Mouse (Mus musculus) stomach, embryonic 14.5 days (tissue): ENCODE data around the gene Ntn1. TPM values are rescaled to one million over a fixed set of nuclear protein-coding genes. Genes with fewer than 3 reads are reported as not detected.

Experiments used
- ATAC-seq: fragments of 200-750 bp; cut with Nextera tagmentation; 2 replicates; pipeline ENCODE4 v1.8.0; 2017; ENCODE audit warnings: low read depth, moderate TSS enrichment; ENCODE audit not compliant: insufficient number of reproducible peaks, insufficient read depth, low FRiP score
- H3K27ac ChIP-seq: fragments of 300-500 bp; sonication (generic); 2 replicates; pipeline ENCODE4 v1.5.1; 2014; ENCODE audit warnings: mild to moderate bottlenecking, low read length, moderate library complexity, mixed read lengths
- H3K27me3 ChIP-seq: fragments of 300-500 bp; sonication (generic); 2 replicates; pipeline ENCODE4 v1.6.1; 2014; ENCODE audit warnings: low read length, control low read depth, mixed read lengths; ENCODE audit not compliant: control insufficient read depth, insufficient read depth
- H3K36me3 ChIP-seq: fragments of 300-500 bp; sonication (generic); 2 replicates; pipeline ENCODE4 v1.6.1; 2014; ENCODE audit warnings: mild to moderate bottlenecking, control low read depth, low read length, moderate library complexity, mixed read lengths; ENCODE audit not compliant: control insufficient read depth, insufficient read depth
- H3K4me1 ChIP-seq: fragments of 300-500 bp; sonication (generic); 2 replicates; pipeline ENCODE4 v1.6.1; 2014; ENCODE audit warnings: low read length, control low read depth, mixed read lengths; ENCODE audit not compliant: control insufficient read depth, insufficient read depth
- H3K4me2 ChIP-seq: fragments of 300-500 bp; sonication (generic); replicated peaks from 2 replicates; pipeline ENCODE4 v1.6.1; 2014; ENCODE audit warnings: low read depth, low read length, control low read depth
- H3K4me3 ChIP-seq: fragments of 300-500 bp; sonication (generic); 2 replicates; pipeline ENCODE4 v1.5.1; 2014; ENCODE audit warnings: low read depth, low read length, control low read depth
- H3K9ac ChIP-seq: fragments of 300-500 bp; sonication (generic); replicated peaks from 2 replicates; pipeline ENCODE4 v1.6.1; 2014; ENCODE audit warnings: low read depth, mild to moderate bottlenecking, control low read depth, low read length, moderate library complexity, mixed read lengths
- H3K9me3 ChIP-seq: fragments of 300-500 bp; sonication (generic); 2 replicates; pipeline ENCODE4 v1.6.1; 2016; ENCODE audit warnings: low read depth, low read length, control low read depth; ENCODE audit not compliant: control insufficient read depth
- WGBS: fragments of 180-500 bp; shearing (Covaris S2); extraction: QIAGEN DNeasy Blood & Tissue Kit; methylation state at CpG from one replicate; pipeline ENCODE4 v1.1.7; 2014; 5-methylcytosine and 5-hydroxymethylcytosine counted together
- polyA plus RNA-seq: library from polyadenylated mRNA; unstranded; fragments of >200 nt; fragmentation: Nextera tagmentation; extraction: Ambion mirVana; gene quantifications from 2 replicates; pipeline ENCODE4 v1.2.1, GENCODE M21; 2014

The Ntn1 gene
- polyA plus RNA-seq, 1 experiment from 2014 or later = 8.7 TPM

DNA sequence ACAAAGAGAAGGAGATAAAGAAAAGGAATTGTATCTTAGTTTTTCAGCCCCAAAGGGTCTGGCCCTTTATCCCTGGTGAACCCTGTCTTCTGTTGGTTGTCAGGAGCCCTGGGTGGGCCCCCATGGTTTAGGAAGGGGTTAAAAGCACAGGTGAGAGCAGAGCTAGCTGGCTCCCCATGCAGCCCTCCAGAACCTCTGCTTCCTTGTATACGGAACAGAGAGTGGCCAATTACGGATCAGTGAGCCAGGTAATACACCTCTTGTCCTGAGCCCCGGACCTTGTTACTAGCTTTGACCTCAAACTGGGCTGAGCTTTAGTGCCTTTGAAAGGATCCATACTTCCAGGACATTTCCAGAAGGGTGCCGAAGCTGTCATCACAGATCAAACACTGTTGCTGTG is 200.1 kb downstream of the Ntn1 start:
- peak overlapping the region; percentile 29 for H3K27ac ChIP-seq
- WGBS = 61% methylated on average over 4 of the region's 4 CpGs

DNA sequence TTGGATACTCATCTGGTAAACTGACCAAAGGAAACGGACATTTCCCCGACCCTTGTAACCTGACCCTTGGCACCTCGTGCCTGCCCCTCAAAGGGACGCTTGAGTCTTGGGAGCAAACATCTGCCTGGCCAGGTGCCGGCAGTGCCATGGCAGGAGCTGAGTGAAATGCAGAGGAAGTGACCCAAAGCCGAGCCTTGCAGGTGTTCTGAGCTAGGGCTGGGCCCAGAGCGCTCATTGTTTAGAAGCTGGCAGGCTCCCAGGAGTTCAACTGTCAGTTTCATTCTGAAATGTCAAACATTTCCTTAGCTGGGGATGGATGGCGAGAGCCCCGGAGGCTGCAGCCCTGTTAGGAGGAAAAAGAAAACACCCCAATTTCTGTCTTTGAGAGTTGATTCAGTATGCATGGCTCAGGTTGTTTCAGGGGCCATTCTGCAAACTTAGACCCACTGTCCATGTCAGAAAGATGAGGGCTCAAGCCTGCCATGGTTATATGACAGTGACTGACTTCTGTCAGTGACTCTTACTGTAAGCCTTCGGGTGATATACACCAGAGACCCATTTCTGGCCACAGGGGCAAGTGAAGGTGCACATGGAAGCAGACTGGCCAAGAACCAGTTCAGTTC is 200.7 kb downstream of the Ntn1 start:
- Histone ChIP-seq H3K9me3 (no peaks in the 10 kb centered on the region), H3K4me2 (no peak overlapping the region), H3K9ac (no peak overlapping the region), H3K27me3 (no peaks in the 10 kb centered on the region), H3K27ac (peak overlapping the region; percentile 29), H3K36me3 (no peaks in the 10 kb centered on the region), H3K4me3 (no peak overlapping the region), H3K4me1 (peaks cover 51% of the 10 kb centered on the region)
- ATAC-seq = peak; percentile 62; the same call in 1 of the 2 replicates
- 10% methylated on average over 10 of the region's 10 CpGs for WGBS

More for the DNA sequence above, 200.1 kb downstream of the Ntn1 start:
- Histone ChIP-seq H3K27me3 (no peaks in the 10 kb centered on the region), H3K9me3 (no peaks in the 10 kb centered on the region), H3K9ac (no peak overlapping the region), H3K4me1 (peaks cover 51% of the 10 kb centered on the region), H3K4me2 (no peak overlapping the region), H3K36me3 (0 out of 2 replicates have a peak, but pooled peaks cover 3% of the 10 kb centered on the region), H3K4me3 (no peak overlapping the region)
- no peak for ATAC-seq

DNA sequence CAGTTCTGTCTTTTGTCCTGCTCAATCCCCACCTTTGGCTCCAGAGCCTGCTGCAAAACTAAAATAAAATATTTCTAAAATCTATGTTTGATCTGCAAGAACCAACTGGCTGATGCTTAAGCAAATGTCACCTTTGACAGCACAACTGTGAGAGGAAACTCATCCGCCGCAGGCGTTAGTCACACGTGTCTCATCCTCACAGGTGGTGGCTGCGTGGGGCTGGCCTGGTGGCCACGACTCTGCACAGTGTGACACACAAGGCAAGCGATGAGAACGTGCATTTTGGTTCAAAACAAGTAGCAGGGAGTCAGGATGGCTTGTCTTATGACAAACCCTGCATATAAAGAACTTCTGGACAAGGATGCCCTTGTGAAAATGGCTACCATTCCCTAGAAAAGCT is 201.5 kb downstream of the Ntn1 start:
- peaks cover 50% of the 10 kb centered on the region for H3K4me1 ChIP-seq
- no peak overlapping the region for H3K4me3 ChIP-seq
- H3K9me3 ChIP-seq = no peaks in the 10 kb centered on the region
- no peak for ATAC-seq
- H3K27me3 ChIP-seq = no peaks in the 10 kb centered on the region
- no peaks in the 10 kb centered on the region for H3K36me3 ChIP-seq
- peak overlapping the region; percentile 41; the same call in 1 of the 2 replicates for H3K27ac ChIP-seq
- 53% methylated on average over 8 of the region's 8 CpGs for WGBS
- H3K9ac ChIP-seq = no peak overlapping the region
- no peak overlapping the region for H3K4me2 ChIP-seq

DNA sequence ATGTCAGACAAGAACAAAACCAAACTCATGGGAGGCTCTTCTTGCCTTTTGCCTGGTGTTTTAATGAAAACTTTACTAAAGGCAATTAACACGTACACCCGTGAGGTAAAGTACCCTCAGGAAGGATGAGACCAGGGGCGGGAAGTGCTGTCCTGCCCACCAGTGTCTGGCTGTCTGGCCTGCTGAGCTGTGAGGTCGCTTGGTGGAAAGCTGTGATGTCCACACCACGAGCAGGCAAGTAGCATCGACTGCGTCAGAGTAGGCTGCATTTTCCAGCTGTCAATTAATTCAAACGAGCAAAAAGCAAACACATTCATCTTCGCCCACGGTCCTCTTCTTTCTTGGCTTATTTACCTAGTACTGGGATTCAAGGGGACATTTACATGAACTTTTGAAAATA is 201.9 kb downstream of the Ntn1 start:
- Histone ChIP-seq H3K27ac (no peak overlapping the region), H3K4me3 (no peak overlapping the region), H3K4me1 (peaks cover 48% of the 10 kb centered on the region), H3K4me2 (no peak overlapping the region), H3K27me3 (no peaks in the 10 kb centered on the region), H3K9me3 (no peaks in the 10 kb centered on the region), H3K9ac (no peak overlapping the region), H3K36me3 (no peaks in the 10 kb centered on the region)
- 46% methylated on average over 10 of the region's 10 CpGs for WGBS
- no peak for ATAC-seq

DNA sequence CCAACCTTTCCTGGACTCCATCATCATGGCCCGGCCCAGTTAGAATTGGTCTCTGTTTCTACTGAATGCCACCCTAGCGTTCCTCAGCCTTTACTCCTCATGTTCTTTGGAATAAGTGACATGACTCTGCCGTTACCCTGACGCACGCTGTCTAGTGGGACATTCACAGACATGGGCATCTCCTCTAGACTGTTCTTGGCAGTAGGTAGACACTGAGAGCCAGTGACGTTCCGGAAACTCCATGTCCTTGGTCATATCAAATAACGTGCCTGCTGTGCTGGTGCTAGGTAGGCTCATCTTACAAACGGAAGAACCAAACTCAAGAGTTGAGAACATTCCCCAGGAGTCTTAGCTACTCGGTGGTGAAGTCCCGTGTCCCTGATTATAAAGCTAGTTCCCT is 203.2 kb downstream of the Ntn1 start:
- ATAC-seq = no peak
- H3K9me3 ChIP-seq = no peaks in the 10 kb centered on the region
- H3K27me3 ChIP-seq = no peaks in the 10 kb centered on the region
- peaks cover 48% of the 10 kb centered on the region for H3K4me1 ChIP-seq
- H3K9ac ChIP-seq = no peak overlapping the region
- H3K4me3 ChIP-seq = no peak overlapping the region
- H3K4me2 ChIP-seq = no peak overlapping the region
- WGBS = 90% methylated on average over 11 of the region's 11 CpGs
- no peak overlapping the region for H3K27ac ChIP-seq
- no peaks in the 10 kb centered on the region for H3K36me3 ChIP-seq

DNA sequence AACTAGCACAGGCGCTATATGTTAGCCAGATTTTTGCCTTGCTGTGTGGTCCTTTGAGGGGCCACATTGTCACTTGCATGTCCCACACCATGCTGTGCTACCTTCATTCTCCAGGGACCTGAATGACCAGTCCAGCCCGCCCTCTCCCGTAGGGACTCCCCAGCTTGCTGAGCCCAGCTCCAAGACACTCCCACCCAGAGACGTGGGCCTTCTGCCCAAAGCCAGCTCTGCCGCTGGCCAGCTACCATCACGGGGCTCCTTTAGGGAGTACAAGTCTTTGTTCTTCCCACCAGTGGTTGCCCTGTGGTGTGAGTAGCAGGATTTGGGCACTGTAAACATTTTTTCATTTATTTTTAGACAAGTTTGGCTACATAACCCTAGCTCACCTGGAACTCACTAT is 204.1 kb downstream of the Ntn1 start:
- H3K4me3 ChIP-seq = no peak overlapping the region
- H3K4me2 ChIP-seq = no peak overlapping the region
- H3K4me1 ChIP-seq = peaks cover 45% of the 10 kb centered on the region
- H3K36me3 ChIP-seq = no peaks in the 10 kb centered on the region
- H3K27me3 ChIP-seq = no peaks in the 10 kb centered on the region
- 58% methylated on average over 6 of the region's 6 CpGs for WGBS
- peak overlapping the region; percentile 16; the same call in 1 of the 2 replicates for H3K27ac ChIP-seq
- H3K9me3 ChIP-seq = no peaks in the 10 kb centered on the region
- ATAC-seq = no peak
- H3K9ac ChIP-seq = no peak overlapping the region

DNA sequence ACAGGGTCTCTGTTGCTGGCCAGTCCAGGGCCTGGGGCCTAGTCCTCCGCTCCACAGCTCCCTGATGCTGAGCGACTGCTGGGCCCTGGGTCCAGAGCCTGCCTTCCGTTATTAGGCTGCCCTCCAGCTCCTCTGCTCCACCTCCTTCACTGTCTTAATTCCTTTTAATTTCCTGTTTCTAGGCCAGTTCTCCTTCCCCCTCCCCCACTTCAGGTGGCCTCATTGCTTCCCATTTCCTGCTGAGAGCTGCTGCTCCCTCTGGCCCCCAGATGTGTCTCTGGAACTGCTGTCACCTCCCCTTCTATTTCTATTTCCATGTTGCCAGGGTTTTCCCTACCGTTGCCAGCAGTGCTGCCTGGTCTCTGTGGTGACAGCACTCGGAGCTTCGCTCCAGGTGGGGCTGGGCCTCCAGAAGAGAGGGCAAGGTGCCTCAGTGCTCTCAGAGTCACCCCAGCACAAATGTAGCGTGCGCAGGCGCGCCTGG is 204.9 kb downstream of the Ntn1 start:
- Histone ChIP-seq H3K4me2 (no peak overlapping the region), H3K9me3 (no peaks in the 10 kb centered on the region), H3K9ac (no peak overlapping the region), H3K27ac (peak overlapping the region; percentile 16; the same call in 1 of the 2 replicates), H3K4me1 (peaks cover 41% of the 10 kb centered on the region), H3K36me3 (no peaks in the 10 kb centered on the region), H3K4me3 (no peak overlapping the region), H3K27me3 (no peaks in the 10 kb centered on the region)
- no peak for ATAC-seq
- WGBS = 69% methylated on average over 10 of the region's 10 CpGs

DNA sequence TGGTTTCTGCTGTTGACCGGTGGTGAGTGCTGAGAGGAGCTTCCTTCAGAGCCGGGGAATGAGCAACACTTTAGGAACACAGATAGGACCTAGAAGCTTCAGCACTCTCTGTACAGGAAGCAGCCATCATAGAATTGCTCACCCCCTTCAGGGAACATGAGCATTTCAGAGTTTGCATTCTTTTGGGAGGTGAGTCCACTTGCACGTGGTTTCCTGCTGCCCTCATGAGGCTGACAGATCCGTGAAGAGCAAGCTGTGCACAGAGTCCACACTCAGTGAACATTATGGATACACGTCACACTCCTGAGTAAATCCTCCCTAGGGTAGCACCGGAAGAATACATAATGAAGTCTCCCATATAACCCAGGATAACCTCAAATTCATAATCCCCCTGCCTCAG is 205.5 kb downstream of the Ntn1 start:
- H3K9ac ChIP-seq = no peak overlapping the region
- H3K36me3 ChIP-seq = no peaks in the 10 kb centered on the region
- peaks cover 37% of the 10 kb centered on the region for H3K4me1 ChIP-seq
- H3K27ac ChIP-seq = peak overlapping the region; percentile 16; the same call in 1 of the 2 replicates
- H3K9me3 ChIP-seq = no peaks in the 10 kb centered on the region
- H3K4me3 ChIP-seq = no peak overlapping the region
- no peak for ATAC-seq
- H3K4me2 ChIP-seq = no peak overlapping the region
- WGBS = 58% methylated on average over 6 of the region's 6 CpGs
- H3K27me3 ChIP-seq = no peaks in the 10 kb centered on the region

DNA sequence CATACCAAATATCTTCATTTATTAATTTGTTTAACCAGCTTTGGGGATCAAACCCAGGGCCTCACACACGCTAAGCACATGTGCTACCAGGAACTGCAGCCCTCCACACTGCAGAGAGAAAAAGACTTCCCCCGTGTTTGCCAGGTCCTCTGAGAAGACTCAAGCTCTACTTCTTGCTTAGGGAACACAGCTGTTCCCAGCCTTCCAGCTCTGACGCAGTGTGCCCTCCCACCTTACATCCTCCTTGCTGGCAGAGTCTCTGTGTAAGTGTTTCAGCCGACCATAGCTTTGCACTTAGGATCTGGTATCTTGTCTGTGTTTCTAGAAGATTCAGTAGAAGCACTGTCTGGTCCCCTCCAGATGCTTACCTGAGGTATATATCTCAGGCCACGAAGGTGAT is 209.8 kb downstream of the Ntn1 start:
- Histone ChIP-seq H3K4me2 (no peak overlapping the region), H3K4me3 (no peak overlapping the region), H3K27me3 (no peaks in the 10 kb centered on the region), H3K4me1 (peaks cover 39% of the 10 kb centered on the region), H3K27ac (no peak overlapping the region), H3K9ac (no peak overlapping the region), H3K36me3 (no peaks in the 10 kb centered on the region), H3K9me3 (no peaks in the 10 kb centered on the region)
- no peak for ATAC-seq
- 74% methylated on average over 5 of the region's 5 CpGs for WGBS
